11 mouse cellular contexts compared by ENCODE assay signal in genomic region chr11:120339978-120340513, GRCm38 (mm10). TPM values are rescaled to one million over a fixed set of nuclear protein-coding genes. Genes with fewer than 3 reads are reported as not detected.
DNase-seq lines count a peak whose midpoint lies in the region; ATAC-seq and TF ChIP-seq lines count a peak whose summit lies in the region.
"Had no signal": no experiment of that assay in that cellular context is flagged by ENCODE, and none has a peak within 500 bp of the region (broad histone marks: within the 10 kb centered on the region; RNA-seq: fewer than 3 reads in every experiment).

No protein-coding gene starts in this region.

- no peak overlapping the region for H3K4me3 ChIP-seq in kidney, postnatal 0 days (replicated peaks; ENCODE audit: low read depth, low read length)
- H3K4me3 ChIP-seq: heart, adult 2 months; limb, embryonic 13.5 days had no signal

- no peaks in the 10 kb centered on the region for H3K9me3 ChIP-seq in kidney, postnatal 0 days (replicated peaks; ENCODE audit: low read length)
- H3K9me3 ChIP-seq: limb, embryonic 13.5 days had no signal

- peak overlapping the region; percentile 70 for H3K27ac ChIP-seq in kidney, postnatal 0 days
- H3K27ac ChIP-seq: heart, adult 2 months; limb, embryonic 13.5 days had no signal

- peak; percentile 74 for ATAC-seq in kidney, postnatal 0 days (replicated peaks; ENCODE audit: low FRiP score, low read depth)
- peak; percentile 43 for ATAC-seq in megakaryocyte, adult 5-6 weeks (ENCODE audit: poor library complexity, severe bottlenecking)
- ATAC-seq: midbrain, embryonic 16.5 days had no signal

- no peak overlapping the region for H3K9ac ChIP-seq in kidney, postnatal 0 days (ENCODE audit: low read depth, low read length)
- H3K9ac ChIP-seq: limb, embryonic 13.5 days had no signal

- TF ChIP-seq CTCF in kidney, postnatal 0 days (IDR thresholded peaks at IDR 0.05; ENCODE audit: low read depth), result no peak

- no peaks in the 10 kb centered on the region for H3K4me1 ChIP-seq in kidney, postnatal 0 days (replicated peaks; ENCODE audit: insufficient read depth, low read length)

- H3K36me3 ChIP-seq in kidney, postnatal 0 days (ENCODE audit: insufficient read depth, low read length), result peaks cover 2% of the 10 kb centered on the region

- no peaks in the 10 kb centered on the region for H3K27me3 ChIP-seq in kidney, postnatal 0 days (ENCODE audit: insufficient read depth, low read length)
- H3K27me3 ChIP-seq: limb, embryonic 13.5 days had no signal

- H3K4me2 ChIP-seq in kidney, postnatal 0 days (ENCODE audit: low read length), result no peak overlapping the region
- H3K4me2 ChIP-seq: limb, embryonic 13.5 days had no signal

- peak; percentile 1 for DNase-seq in gastrocnemius, postnatal 10 days
- no peak for DNase-seq in gastrocnemius, adult 8-10 months (ENCODE audit: low spot score in 2 of 2)
- peak; percentile 46 for DNase-seq in ZHBTc4 (ENCODE audit: low read depth, low spot score)
- DNase-seq in kidney, postnatal 0 days (ENCODE audit: low spot score), result peak; percentile 66
- no peak for DNase-seq in cerebellum, adult 9-10 months
- no peak for DNase-seq in left cerebral cortex, postnatal 25 days (ENCODE audit: low spot score in 2 of 2)
- DNase-seq in thymus, postnatal 0 days (ENCODE audit: low spot score), result no peak
- DNase-seq: heart, adult 2 months had no signal

- intact Hi-C loops in left cerebral cortex, postnatal 25 days (cut with DNase I), result no loop called here

- WGBS in kidney, postnatal 0 days, result 67% methylated on average over 10 of the region's 10 CpGs

RNA-seq across cellular contexts. Expression of gene Actg1, which starts 8.3 kb away (rescaled TPM):
- total RNA-seq in gastrocnemius, postnatal 10 days (2021), result 100 to 1,000 TPM; 439 to 618 TPM
- total RNA-seq in gastrocnemius, adult 8-10 months (2022), result 100 to 1,000 TPM; 131 to 185 (median 162) TPM
- 2,251 and 2,404 TPM in 2 replicates for polyA plus RNA-seq in kidney, postnatal 0 days (2015; fragmentation: Nextera tagmentation; extraction: Ambion mirVana)
- total RNA-seq in megakaryocyte, adult 5-6 weeks (2015), result 4,212 and 4,544 TPM in 2 replicates
- total RNA-seq in megakaryocyte, adult 5-6 weeks (2017), result 2,305 and 2,430 TPM in 2 replicates
- 1,000 to 10,000 TPM; 1,262 to 1,272 TPM for total RNA-seq in left cerebral cortex, postnatal 25 days (2021)
- 1,815 and 1,857 TPM in 2 replicates for polyA plus RNA-seq in thymus, postnatal 0 days (2015; fragmentation: Nextera tagmentation; extraction: Ambion mirVana)

RNA-seq across cellular contexts. Expression of gene Fscn2, which starts 21.3 kb away (rescaled TPM):
- under 1 TPM; 0.50 to 0.61 TPM for total RNA-seq in gastrocnemius, postnatal 10 days (2021)
- under 1 TPM in 3 of 4 experiments, not detected in 1; 0.21 to 0.54 (median 0.29) TPM for total RNA-seq in gastrocnemius, adult 8-10 months (2022)
- polyA plus RNA-seq in kidney, postnatal 0 days (2015; fragmentation: Nextera tagmentation; extraction: Ambion mirVana), result 1.3 and 1.5 TPM in 2 replicates
- not detected in 2 replicates for total RNA-seq in megakaryocyte, adult 5-6 weeks (2015)
- not detected in 2 replicates for total RNA-seq in megakaryocyte, adult 5-6 weeks (2017)
- total RNA-seq in left cerebral cortex, postnatal 25 days (2021), result under 1 TPM in 1 of 2 experiments, not detected in 1; 0.21 TPM
- 0.46 and 0.59 TPM in 2 replicates for polyA plus RNA-seq in thymus, postnatal 0 days (2015; fragmentation: Nextera tagmentation; extraction: Ambion mirVana)
- total RNA-seq: heart, adult 2 months had no signal

RNA-seq across cellular contexts. Expression of gene Faap100, which starts 38.5 kb away (rescaled TPM):
- total RNA-seq in gastrocnemius, postnatal 10 days (2021), result 10 to 100 TPM; 14.6 to 15.3 TPM
- 10 to 100 TPM; 11.5 to 13.5 (median 13.3) TPM for total RNA-seq in gastrocnemius, adult 8-10 months (2022)
- 21.9 and 26.6 TPM in 2 replicates for polyA plus RNA-seq in kidney, postnatal 0 days (2015; fragmentation: Nextera tagmentation; extraction: Ambion mirVana)
- 5.9 and 6.9 TPM in 2 replicates for total RNA-seq in megakaryocyte, adult 5-6 weeks (2015)
- 6.5 and 10.5 TPM in 2 replicates for total RNA-seq in megakaryocyte, adult 5-6 weeks (2017)
- 10 to 100 TPM; 15.3 to 16.3 TPM for total RNA-seq in left cerebral cortex, postnatal 25 days (2021)
- 12.8 and 15.9 TPM in 2 replicates for polyA plus RNA-seq in thymus, postnatal 0 days (2015; fragmentation: Nextera tagmentation; extraction: Ambion mirVana)

Comparison
In these comparisons a context has a peak if more than half of its experiments do, and no peak if none do; other contexts are left out.
1. DNase-seq: peak in gastrocnemius, postnatal 10 days (single experiment), ZHBTc4 (single experiment) and kidney, postnatal 0 days (single experiment); none in gastrocnemius, adult 8-10 months (0 of 2), cerebellum, adult 9-10 months (single experiment), left cerebral cortex, postnatal 25 days (0 of 2) and thymus, postnatal 0 days (single experiment).